Mouse (Mus musculus): ENCODE results near the gene Fam186b. TPM values are rescaled to one million over a fixed set of nuclear protein-coding genes. Genes with fewer than 3 reads are reported as not detected.

Gene Fam186b
- total and polyA plus RNA-seq, 2 experiments from 2014 or later, result 0.22 TPM; not detected in 1

DNA sequence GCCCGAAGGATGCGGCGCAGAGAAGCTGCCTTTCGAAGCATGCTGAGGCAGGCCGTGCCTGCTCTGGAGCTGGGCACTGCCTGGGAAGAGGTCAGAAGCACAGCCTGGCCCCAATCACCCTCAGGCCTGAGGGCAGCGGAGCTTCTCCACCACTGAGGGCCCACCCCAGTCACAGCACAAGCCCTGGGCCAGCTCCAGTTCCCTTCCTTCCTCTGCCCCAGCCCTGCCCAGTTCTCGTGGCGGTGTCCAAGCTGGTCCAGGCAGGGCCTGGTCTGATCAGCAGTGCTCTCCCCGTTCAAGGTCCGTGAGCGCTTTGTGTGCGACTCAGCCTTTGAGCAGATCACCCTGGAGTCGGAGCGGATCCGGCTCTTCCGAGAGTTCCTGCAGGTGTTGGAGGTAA is 19.2 kb upstream of the Fam186b start:
- TF ChIP-seq EP300 (IDR thresholded peaks at IDR 0.05; ENCODE audit: low read depth) (no peak), CTCF (IDR thresholded peaks at IDR 0.05; ENCODE audit: low read depth) (no peak)
- peaks cover under 1% of the 10 kb centered on the region; the same call in 1 of the 2 replicates for H3K4me1 ChIP-seq (ENCODE audit: control insufficient read depth, insufficient read depth)
- WGBS, result 89% methylated on average over 16 of the region's 16 CpGs
- DNase-seq (ENCODE audit: low spot score) (no peak), ATAC-seq (ENCODE audit: insufficient read depth, low read depth) (no peak)
- H3K4me3 ChIP-seq (ENCODE audit: low read depth, low read length), result no peak overlapping the region
- peaks cover 86% of the 10 kb centered on the region for H3K36me3 ChIP-seq (replicated peaks; ENCODE audit: control insufficient read depth, insufficient read depth, low read length)
- H3K4me2 ChIP-seq (ENCODE audit: low read depth, low read length), result no peak overlapping the region
- H3K27me3 ChIP-seq (ENCODE audit: control insufficient read depth, insufficient read depth, low read length), result no peaks in the 10 kb centered on the region
- H3K9ac ChIP-seq (replicated peaks; ENCODE audit: low read depth, low read length), result no peak overlapping the region
- H3K9me3 ChIP-seq (replicated peaks; ENCODE audit: control insufficient read depth, low read length), result no peaks in the 10 kb centered on the region
- H3K27ac ChIP-seq (ENCODE audit: low read depth), result peak overlapping the region; percentile 41; the same call in 1 of the 2 replicates

GRCm38 (mm10) chr15:99310617-99311016 is 14.9 kb upstream of the Fam186b start:
- no peaks in the 10 kb centered on the region for H3K9me3 ChIP-seq (replicated peaks; ENCODE audit: control insufficient read depth, low read length)
- H3K27ac ChIP-seq (ENCODE audit: low read depth), result no peak overlapping the region
- H3K4me3 ChIP-seq (ENCODE audit: low read depth, low read length), result no peak overlapping the region
- H3K4me2 ChIP-seq (ENCODE audit: low read depth, low read length), result no peak overlapping the region
- no peak overlapping the region for H3K9ac ChIP-seq (replicated peaks; ENCODE audit: low read depth, low read length)
- ATAC-seq (ENCODE audit: insufficient read depth, low read depth) (no peak), DNase-seq (ENCODE audit: low spot score) (no peak)
- H3K4me1 ChIP-seq (ENCODE audit: control insufficient read depth, insufficient read depth), result no peaks in the 10 kb centered on the region
- 81% methylated on average over 5 of the region's 5 CpGs for WGBS
- H3K27me3 ChIP-seq (ENCODE audit: control insufficient read depth, insufficient read depth, low read length), result no peaks in the 10 kb centered on the region
- peaks cover 88% of the 10 kb centered on the region for H3K36me3 ChIP-seq (replicated peaks; ENCODE audit: control insufficient read depth, insufficient read depth, low read length)
- TF ChIP-seq EP300 (IDR thresholded peaks at IDR 0.05; ENCODE audit: low read depth) (no peak), CTCF (IDR thresholded peaks at IDR 0.05; ENCODE audit: low read depth) (no peak)

- TF ChIP-seq CTCF (IDR thresholded peaks at IDR 0.05; ENCODE audit: low read depth), result no peak
- no peak for TF ChIP-seq EP300 (IDR thresholded peaks at IDR 0.05; ENCODE audit: low read depth)
- ATAC-seq (ENCODE audit: insufficient read depth, low read depth) (no peak), DNase-seq (ENCODE audit: low spot score) (no peak)
- H3K4me1 ChIP-seq (ENCODE audit: control insufficient read depth, insufficient read depth), result no peaks in the 10 kb centered on the region
- H3K4me3 ChIP-seq (ENCODE audit: low read depth, low read length), result no peak overlapping the region
- H3K9me3 ChIP-seq (replicated peaks; ENCODE audit: control insufficient read depth, low read length), result no peaks in the 10 kb centered on the region
- H3K9ac ChIP-seq (replicated peaks; ENCODE audit: low read depth, low read length), result no peak overlapping the region
- no peak overlapping the region for H3K27ac ChIP-seq (ENCODE audit: low read depth)
- H3K4me2 ChIP-seq (ENCODE audit: low read depth, low read length), result no peak overlapping the region
- WGBS, result 82% methylated on average over 9 of the region's 9 CpGs
- no peaks in the 10 kb centered on the region for H3K27me3 ChIP-seq (ENCODE audit: control insufficient read depth, insufficient read depth, low read length)
- H3K36me3 ChIP-seq (replicated peaks; ENCODE audit: control insufficient read depth, insufficient read depth, low read length), result peaks cover 84% of the 10 kb centered on the region
These were observed 13.9 kb upstream of the Fam186b start for GRCm38 (mm10) chr15:99309549-99309948.

DNA sequence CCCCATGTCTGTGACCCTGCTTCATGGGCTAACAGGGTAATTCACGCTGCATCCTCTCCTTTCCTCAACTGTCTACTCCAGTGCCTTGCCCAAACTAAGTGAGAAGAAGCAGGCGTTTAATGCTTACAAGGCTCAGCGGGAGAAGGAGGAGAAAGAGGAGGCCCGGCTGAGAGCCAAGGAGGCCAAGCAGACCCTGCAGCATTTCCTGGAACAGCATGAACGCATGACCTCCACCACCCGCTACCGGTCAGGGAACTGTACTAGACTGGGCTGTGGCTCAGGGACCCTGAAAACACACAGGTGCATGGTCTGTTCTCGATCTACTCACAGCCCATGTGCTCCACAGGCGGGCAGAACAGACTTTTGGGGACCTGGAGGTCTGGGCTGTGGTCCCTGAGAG is 11.8 kb upstream of the Fam186b start:
- H3K9me3 ChIP-seq (replicated peaks; ENCODE audit: control insufficient read depth, low read length), result no peaks in the 10 kb centered on the region
- no peak overlapping the region for H3K4me2 ChIP-seq (ENCODE audit: low read depth, low read length)
- no peak for TF ChIP-seq EP300 (IDR thresholded peaks at IDR 0.05; ENCODE audit: low read depth)
- no peak for TF ChIP-seq CTCF (IDR thresholded peaks at IDR 0.05; ENCODE audit: low read depth)
- no peak overlapping the region for H3K4me3 ChIP-seq (ENCODE audit: low read depth, low read length)
- DNase-seq (ENCODE audit: low spot score) (no peak), ATAC-seq (ENCODE audit: insufficient read depth, low read depth) (no peak)
- no peaks in the 10 kb centered on the region for H3K27me3 ChIP-seq (ENCODE audit: control insufficient read depth, insufficient read depth, low read length)
- WGBS, result 81% methylated on average over 9 of the region's 9 CpGs
- no peak overlapping the region for H3K27ac ChIP-seq (ENCODE audit: low read depth)
- H3K36me3 ChIP-seq (replicated peaks; ENCODE audit: control insufficient read depth, insufficient read depth, low read length), result peaks cover 85% of the 10 kb centered on the region
- H3K9ac ChIP-seq (replicated peaks; ENCODE audit: low read depth, low read length), result no peak overlapping the region
- no peaks in the 10 kb centered on the region for H3K4me1 ChIP-seq (ENCODE audit: control insufficient read depth, insufficient read depth)

DNA sequence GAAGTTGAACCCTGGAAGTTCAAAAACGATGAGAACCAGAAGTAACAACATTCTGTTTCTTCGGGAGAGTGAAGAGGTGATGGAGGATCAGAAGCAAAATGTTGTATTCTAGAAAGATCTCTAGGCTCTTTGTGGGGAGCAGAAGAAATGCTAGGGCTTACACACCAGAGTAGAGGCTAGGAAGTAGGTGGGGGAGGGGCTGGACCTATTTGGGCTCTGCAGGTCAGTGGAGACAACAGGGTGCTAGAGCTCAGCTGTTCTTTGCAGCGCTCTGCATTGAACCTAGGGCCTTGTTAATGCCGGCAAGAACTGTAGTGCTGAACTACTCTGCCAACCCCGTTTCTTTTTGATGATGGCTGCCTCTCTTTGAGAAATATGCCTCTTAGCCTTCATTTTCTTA is 525 bp upstream of the Fam186b start:
- no peaks in the 10 kb centered on the region for H3K36me3 ChIP-seq (replicated peaks; ENCODE audit: control insufficient read depth, insufficient read depth, low read length)
- peak overlapping the region; percentile 65; the same call in 1 of the 2 replicates for H3K4me3 ChIP-seq (ENCODE audit: low read depth, low read length)
- H3K27ac ChIP-seq (ENCODE audit: low read depth), result peak overlapping the region; percentile 75; the same call in 1 of the 2 replicates
- peak overlapping the region; percentile 62; the same call in 1 of the 2 replicates for H3K9ac ChIP-seq (replicated peaks; ENCODE audit: low read depth, low read length)
- no peak for DNase-seq (ENCODE audit: low spot score)
- TF ChIP-seq EP300 (IDR thresholded peaks at IDR 0.05; ENCODE audit: low read depth), result no peak
- TF ChIP-seq CTCF (IDR thresholded peaks at IDR 0.05; ENCODE audit: low read depth), result no peak
- H3K9me3 ChIP-seq (replicated peaks; ENCODE audit: control insufficient read depth, low read length), result no peaks in the 10 kb centered on the region
- peaks cover 14% of the 10 kb centered on the region for H3K4me1 ChIP-seq (ENCODE audit: control insufficient read depth, insufficient read depth)
- WGBS, result 47% methylated on average over 5 of the region's 5 CpGs
- peak overlapping the region; percentile 73; the same call in 1 of the 2 replicates for H3K4me2 ChIP-seq (ENCODE audit: low read depth, low read length)
- no peaks in the 10 kb centered on the region for H3K27me3 ChIP-seq (ENCODE audit: control insufficient read depth, insufficient read depth, low read length)
- ATAC-seq (ENCODE audit: insufficient read depth, low read depth), result no peak

DNA sequence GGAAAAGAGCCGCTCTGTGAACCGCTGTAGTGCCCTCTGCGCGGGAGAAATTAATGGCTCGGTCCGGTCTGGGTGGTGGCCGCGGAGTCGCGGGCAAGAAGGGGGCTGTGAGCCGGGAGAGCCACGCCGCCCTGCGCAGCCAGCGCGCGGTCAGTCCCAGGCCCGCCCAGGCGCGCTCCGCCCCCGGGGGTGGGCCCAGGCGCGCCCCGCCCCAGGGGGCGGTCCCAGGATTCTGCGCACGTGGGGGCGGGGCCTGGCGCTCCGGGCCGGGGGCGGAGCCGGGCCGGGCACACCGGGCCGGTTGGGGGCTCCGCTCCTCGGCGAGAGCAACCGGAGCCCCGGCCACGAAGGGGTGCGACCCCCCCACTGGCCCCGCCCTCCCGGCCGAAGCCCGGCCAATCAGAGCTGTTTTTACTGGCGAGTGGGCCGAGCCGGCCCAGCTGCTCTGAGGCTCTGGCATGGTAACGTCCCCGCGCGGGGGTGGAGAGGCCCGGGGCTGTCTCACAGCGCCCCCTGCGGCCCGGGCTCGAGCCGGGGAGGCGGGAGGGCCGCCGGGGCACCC is 794 bp downstream of the Fam186b start, which contains the start of gene Prpf40b:
Gene Prpf40b, plus strand, starts transcription at position 275 of the 562 bp plus-strand sequence.
- H3K27me3 ChIP-seq (ENCODE audit: control insufficient read depth, insufficient read depth, low read length), result no peaks in the 10 kb centered on the region
- H3K36me3 ChIP-seq (replicated peaks; ENCODE audit: control insufficient read depth, insufficient read depth, low read length), result no peaks in the 10 kb centered on the region
- peak within 1 kb of the TSS; percentile 73 for H3K4me2 ChIP-seq (ENCODE audit: low read depth, low read length)
- peak within 1 kb of the TSS; percentile 75 for H3K27ac ChIP-seq (ENCODE audit: low read depth)
- no peak; the same call in 1 of the 2 replicates for TF ChIP-seq EP300 (IDR thresholded peaks at IDR 0.05; ENCODE audit: low read depth)
- TF ChIP-seq CTCF (IDR thresholded peaks at IDR 0.05; ENCODE audit: low read depth), result peak; percentile 26; the same call in 1 of the 2 replicates
- peak within 1 kb of the TSS; percentile 62 for H3K9ac ChIP-seq (replicated peaks; ENCODE audit: low read depth, low read length)
- ATAC-seq (ENCODE audit: insufficient read depth, low read depth) (peak; percentile 94), DNase-seq (ENCODE audit: low spot score) (peak; percentile 83)
- peaks cover 14% of the 10 kb centered on the region for H3K4me1 ChIP-seq (ENCODE audit: control insufficient read depth, insufficient read depth)
- H3K9me3 ChIP-seq (replicated peaks; ENCODE audit: control insufficient read depth, low read length), result no peaks in the 10 kb centered on the region
- WGBS, result under 1% methylated on average over 55 of the region's 64 CpGs
- H3K4me3 ChIP-seq (ENCODE audit: low read depth, low read length), result peak within 1 kb of the TSS; percentile 65
